Mouse (Mus musculus) adrenal gland, adult (tissue): ENCODE results near the gene Anks1b.

Source experiments
- DNase-seq, 2 experiments: peaks; one replicate each; pipeline ENCODE4 v3.0.0; 2022 to 2023; ENCODE audit warnings: low spot score in 1 of 2; ENCODE audit not compliant: inconsistent age in 2 of 2

Gene Anks1b

DNA sequence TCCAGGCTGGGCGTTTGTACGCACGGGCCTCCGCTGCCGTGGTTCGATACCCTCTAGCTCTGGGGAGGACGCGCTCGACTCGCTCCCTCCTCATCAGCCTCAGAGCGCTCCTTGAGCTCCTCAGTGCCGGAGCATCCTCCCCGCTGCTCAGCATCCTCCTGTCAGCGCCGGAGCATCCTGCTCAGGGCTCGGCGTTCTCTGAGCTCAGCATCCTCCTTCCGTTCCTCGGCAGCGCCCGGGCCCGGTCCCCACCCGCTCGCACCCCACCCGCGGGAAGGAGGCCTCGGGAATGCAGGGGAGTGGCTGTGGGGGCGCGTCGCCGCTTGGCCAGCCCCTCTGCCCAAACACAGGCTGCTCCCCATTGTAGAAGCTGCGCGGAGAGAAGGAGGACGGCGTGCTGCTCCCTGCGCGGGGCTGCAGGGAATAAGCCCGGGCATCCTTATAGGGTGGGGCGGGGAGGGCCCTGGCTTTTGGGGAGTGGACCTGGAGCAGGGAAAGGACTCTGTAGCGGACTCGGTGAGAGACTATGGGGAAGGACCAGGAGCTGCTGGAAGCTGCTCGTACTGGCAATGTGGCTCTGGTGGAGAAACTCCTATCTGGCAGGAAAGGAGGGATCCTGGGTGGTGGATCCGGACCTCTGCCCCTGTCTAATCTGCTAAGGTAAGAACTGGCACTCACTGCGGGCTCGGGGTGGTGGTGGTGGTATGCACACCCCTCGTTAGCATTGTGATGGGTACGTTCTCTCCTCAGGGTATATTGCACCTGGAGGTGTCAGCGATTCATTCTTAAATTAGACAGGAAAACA is at the start of gene Anks1b:
Gene Anks1b (plus strand): TSS at position 364 of the 805 bp plus-strand sequence.
- DNase-seq: peak; percentile 7 to 42

GRCm38 (mm10) chr10:89823906-89824305 is 49.4 kb upstream of the Anks1b start:
- peak; percentile 50 to 74 for DNase-seq

GRCm38 (mm10) chr10:89826896-89827295 is 46.4 kb upstream of the Anks1b start:
- no peak for DNase-seq

DNA sequence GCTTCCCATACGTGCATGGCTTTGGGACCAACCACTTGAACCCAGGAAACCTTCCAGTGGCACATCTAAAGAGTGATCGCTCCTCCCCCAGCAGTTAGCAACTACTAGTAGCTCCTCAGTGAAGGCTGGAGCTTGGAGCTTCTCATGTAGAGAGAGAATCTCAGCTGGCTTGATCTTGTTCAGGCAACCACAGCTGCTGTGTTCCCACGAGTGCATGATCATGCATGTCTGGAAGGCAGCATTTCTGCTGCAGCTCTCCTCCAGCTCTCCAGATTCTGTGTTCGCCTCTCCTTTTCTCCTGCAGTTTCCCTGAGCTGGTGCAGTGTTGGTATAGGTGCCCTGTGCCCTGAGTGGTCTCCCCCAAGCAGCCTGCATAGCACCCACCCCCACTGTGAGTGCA is 41.0 kb upstream of the Anks1b start:
- DNase-seq: no peak

- peak in 1 of 2 experiments; percentile 41 for DNase-seq
These were observed 40.1 kb upstream of the Anks1b start for GRCm38 (mm10) chr10:89833166-89833565.

GRCm38 (mm10) chr10:89837476-89837875 is 35.8 kb upstream of the Anks1b start:
- no peak for DNase-seq

DNA sequence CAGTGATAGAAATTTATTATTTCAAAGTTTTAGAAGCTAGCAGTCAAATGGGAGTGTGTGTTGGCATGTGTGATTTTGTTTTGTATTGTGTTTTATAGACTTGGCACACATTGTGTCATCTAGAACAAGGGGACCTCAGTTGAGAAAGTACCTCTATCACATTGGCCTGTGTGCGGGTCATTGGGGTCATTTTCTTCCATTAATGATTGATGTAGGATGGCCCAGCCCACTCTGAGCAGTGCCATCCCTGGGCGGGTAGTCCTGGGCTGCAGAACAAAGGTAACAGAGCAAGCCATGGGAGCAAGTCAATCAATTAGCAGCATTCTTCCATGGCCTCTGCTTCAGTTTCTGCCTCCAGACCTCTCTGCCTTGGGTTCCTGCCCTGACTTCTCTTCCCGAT is 34.5 kb upstream of the Anks1b start:
- DNase-seq: no peak

DNA sequence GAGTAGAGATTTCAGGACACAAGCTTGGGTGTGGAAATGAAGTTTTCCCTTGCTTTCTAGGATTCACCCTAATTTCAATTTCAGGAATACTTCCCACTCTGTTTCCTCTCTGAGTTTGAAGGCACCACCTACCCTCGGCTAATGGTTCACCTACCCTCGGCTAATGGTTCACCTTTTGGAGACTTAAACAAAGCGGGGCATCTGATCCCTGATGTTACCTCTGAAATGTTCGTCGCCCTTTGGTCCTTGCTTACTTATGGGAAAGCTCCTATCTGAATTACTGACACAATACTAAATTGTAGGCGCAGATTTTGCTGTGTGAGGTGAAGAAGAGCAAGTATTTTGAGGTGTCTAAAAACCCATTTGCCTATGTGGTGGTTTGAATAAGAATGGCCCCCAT is 22.4 kb upstream of the Anks1b start:
- DNase-seq: no peak

DNA sequence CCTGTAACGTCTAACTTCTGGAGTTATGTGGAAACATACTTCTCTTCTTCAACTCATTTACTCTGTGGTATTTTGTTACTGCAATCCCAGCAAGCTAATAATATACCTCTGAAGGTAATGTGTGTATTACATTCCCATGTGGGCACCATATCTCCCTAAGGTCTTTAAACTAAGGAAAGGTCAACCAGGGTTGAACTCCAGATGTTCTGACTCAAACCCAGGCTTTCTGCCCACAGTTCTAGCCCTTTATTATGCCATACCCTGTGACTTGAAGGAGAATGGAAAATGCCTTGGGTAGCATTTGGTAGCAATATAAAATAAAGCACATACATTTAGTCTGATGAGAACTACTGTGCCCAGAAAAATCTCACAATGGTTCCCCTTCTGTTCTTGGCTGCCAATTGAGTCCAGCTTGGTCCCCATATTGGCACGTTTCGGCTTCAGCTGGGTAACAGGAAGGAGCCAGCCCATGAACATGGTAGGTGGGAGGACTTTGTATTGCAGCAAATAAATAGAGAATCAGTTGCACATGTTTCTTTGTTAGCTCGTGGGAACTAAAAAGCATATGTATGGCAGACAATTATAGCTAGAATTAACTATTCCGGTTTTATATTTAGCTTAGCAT is 17.9 kb upstream of the Anks1b start:
- DNase-seq: no peak

DNA sequence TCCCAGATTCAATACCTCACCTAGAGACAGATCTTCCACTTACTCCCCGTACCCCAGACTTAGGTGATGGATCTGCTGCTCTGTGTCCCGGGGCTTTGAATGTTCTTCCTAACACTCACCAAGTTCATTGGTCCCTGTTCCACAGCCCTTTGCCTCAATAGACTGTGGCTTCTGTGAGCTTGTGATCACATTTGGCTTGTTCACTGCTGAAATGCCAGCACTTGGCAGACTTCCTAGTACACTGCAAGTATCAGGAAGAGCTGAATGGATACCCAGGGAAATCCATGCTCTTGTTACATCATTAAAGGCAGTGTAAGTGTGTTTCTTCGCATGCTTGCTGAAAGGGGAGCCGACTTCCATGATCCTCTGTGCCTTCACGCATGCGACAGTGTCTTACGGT is 17.0 kb upstream of the Anks1b start:
- peak in 1 of 2 experiments; percentile 27 for DNase-seq

GRCm38 (mm10) chr10:89868211-89868610 is 5.1 kb upstream of the Anks1b start:
- DNase-seq: no peak

- no peak for DNase-seq
These were observed 4.5 kb upstream of the Anks1b start for GRCm38 (mm10) chr10:89868836-89869235.

GRCm38 (mm10) chr10:89872501-89873145 is 686 bp upstream of the Anks1b start:
- DNase-seq: peak in 1 of 2 experiments; percentile 37

DNA sequence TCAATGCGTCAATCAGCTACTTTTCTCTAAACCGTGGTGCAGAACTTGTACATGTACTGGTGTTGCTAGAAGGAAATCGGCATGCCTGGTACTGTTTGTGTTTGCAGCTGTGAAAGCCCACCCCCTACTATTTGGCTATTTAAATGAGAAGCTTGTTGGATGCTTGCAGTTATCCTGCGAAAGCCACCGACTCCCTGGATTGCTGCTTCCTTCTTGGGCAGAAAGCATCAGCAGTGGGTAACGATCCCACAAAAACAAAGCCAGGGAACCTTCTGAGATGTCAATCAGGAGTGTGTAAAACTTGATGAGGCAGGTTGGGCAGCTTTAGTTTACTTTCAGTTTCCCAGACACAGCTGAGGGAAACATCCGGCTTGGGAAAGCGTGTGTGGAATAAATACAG is 727 bp downstream of the Anks1b start:
- peak in 1 of 2 experiments; percentile 23 for DNase-seq

DNA sequence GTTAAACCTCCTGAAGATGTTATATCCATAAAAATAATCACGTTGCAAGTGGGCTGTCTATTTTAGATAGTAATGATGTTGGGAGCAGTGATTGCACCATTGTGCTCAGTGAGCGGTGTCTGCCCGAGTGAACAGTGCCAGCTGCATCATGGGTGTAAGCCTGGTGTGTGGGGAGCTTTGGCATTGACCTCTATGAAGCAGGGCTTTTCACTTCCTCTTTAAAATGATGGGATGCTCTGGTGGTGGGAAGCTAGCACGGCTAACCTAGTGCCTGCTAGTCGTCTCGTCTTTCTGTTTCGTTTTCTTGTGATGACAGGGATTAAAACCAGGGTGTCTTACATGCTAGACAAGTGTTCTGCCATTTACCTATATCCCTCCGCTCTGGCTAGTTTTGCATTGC is 10.3 kb downstream of the Anks1b start:
- DNase-seq: no peak

DNA sequence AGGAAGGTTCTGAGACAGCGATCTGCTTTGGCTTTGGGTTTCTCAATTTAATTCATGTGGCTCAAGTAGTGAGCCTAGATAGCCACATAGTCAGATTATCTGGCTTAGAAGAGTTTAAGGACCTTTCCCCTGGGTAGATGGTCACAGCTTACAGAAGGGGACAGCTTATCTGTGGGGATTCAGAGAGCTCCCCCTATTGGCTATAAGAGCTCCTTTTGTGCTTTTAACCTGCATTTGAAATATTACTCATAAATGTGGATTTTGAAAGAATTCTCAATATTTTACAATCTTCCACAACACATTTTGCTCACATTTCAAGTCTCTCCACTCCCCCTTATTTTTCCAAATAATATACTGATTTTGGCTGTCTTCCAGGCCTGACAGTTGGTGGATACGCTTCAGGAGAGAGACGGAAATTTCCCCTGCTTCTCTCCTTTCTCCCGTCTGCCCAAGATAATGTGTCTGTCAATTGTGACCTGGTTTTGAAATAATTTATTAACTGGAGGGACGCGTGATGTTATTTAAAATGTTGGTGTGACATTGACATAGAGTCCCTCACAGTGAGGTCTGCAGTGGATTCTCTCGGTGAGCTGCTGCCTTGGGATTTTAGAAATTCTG is 29.5 kb downstream of the Anks1b start:
- no peak for DNase-seq

GRCm38 (mm10) chr10:89911889-89912288 is 38.6 kb downstream of the Anks1b start:
- no peak for DNase-seq

GRCm38 (mm10) chr10:89913174-89913573 is 39.9 kb downstream of the Anks1b start:
- no peak for DNase-seq

DNA sequence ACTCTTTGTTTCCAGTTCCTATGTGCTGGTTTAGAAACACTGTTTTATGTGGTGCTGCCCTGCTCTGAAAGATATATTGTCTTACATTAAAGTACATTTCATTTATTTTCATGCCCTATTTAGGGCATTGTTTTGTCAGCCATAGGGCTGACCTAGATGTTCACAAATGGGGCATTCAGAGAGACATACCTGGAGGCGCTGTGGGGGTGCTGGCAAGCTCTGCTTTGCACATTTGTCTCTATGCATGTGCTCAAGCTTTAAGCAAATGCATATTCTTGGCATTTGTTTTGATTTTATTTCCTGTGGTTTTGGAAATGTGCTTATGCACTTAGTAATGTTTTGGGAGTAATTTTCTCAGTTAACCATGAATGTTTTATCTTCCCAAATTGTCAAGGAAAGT is 43.8 kb downstream of the Anks1b start:
- no peak for DNase-seq

GRCm38 (mm10) chr10:89921965-89922364 is 48.7 kb downstream of the Anks1b start:
- no peak for DNase-seq

- DNase-seq: peak in 1 of 2 experiments; percentile 8
These were observed 68.9 kb downstream of the Anks1b start for GRCm38 (mm10) chr10:89942180-89942579.
